Mouse (Mus musculus): ENCODE data around the gene Klf2. TPM values are rescaled to one million over a fixed set of nuclear protein-coding genes. Genes with fewer than 3 reads are reported as not detected.

Gene Klf2
- polyA plus RNA-seq, 1 experiment from 2014 or later = 65.3 TPM

DNA sequence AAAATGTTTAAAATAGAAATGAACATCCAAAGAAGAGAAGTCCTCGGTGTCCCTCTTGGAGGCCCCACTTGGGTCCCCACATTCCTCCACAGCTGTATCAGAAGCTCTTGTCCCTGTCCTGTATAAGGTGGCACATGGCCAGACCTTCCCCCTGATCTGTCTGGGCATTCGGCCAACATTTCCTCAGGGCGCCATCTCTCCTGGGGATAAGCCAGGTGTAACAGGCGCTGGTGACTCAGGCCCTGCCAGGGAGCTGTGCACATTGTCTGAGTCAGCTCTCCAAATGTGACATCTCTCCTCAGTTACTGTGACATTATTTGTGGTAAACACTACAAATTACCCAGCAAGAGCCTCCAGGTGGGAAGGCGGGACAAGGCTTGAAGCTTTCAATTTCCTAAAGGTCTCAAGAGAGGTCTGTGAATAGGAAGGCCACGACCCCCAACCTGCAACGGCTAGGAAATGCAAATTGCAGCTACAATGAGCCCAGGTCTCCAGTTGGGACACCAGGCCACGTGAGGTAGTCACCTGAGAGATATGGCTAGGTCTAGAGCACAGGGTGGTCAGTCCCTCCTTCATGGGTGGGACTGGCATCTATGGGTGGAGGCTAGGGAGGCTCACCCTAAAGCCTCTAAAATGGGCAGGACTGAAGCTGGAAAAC is 7.9 kb upstream of the Klf2 start:
- Histone ChIP-seq H3K9ac (replicated peaks; ENCODE audit: low read depth) (no peak overlapping the region), H3K9me3 (ENCODE audit: low read length) (no peaks in the 10 kb centered on the region), H3K4me2 (replicated peaks; ENCODE audit: low read depth, low read length) (no peak overlapping the region), H3K27me3 (replicated peaks; ENCODE audit: insufficient read depth, low read length) (no peaks in the 10 kb centered on the region), H3K4me1 (ENCODE audit: insufficient read depth, low read depth, low read length) (no peaks in the 10 kb centered on the region), H3K4me3 (ENCODE audit: low read depth, low read length) (no peak overlapping the region), H3K27ac (ENCODE audit: low read length) (no peak overlapping the region), H3K36me3 (ENCODE audit: insufficient read depth, low read length) (no peaks in the 10 kb centered on the region)
- 34% methylated on average over 8 of the region's 8 CpGs for WGBS
- ATAC-seq = peak; percentile 45
- peak; percentile 53 for DNase-seq (ENCODE audit: low spot score)
- no peak for TF ChIP-seq CTCF (IDR thresholded peaks at IDR 0.05)
- TF ChIP-seq EP300 (IDR thresholded peaks at IDR 0.05) = no peak

DNA sequence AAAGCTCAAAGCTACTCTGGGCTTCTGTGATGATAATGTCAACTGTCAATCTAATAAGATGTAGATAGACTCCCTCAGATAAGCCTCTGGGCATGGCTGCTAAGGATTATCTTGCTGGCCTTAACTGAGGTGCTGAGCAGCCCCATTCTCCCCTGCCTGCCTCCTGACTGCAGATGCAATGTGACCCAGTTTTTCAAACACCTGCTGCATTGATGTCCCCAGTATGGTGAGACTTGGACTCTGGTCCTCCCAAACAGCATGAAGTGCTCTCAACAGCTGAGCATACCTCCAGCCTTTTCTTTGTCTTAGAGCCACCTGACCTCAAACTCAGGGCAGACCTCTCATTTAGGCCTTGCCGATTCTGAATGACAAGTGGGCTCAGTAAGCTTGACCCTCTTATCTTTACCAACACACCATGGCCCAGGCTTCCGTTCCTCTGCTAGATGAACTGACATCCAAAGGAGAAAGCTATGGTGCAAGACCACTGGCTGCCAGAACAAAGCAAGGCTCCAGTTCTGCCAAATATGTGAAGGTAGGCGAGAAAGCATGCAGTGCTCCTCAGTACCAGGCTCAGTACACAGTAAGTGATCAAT is 5.8 kb upstream of the Klf2 start:
- DNase-seq (ENCODE audit: low spot score) (no peak), ATAC-seq (no peak)
- no peak for TF ChIP-seq EP300 (IDR thresholded peaks at IDR 0.05)
- no peak for TF ChIP-seq CTCF (IDR thresholded peaks at IDR 0.05)
- H3K4me2 ChIP-seq (replicated peaks; ENCODE audit: low read depth, low read length) = no peak overlapping the region
- H3K27me3 ChIP-seq (replicated peaks; ENCODE audit: insufficient read depth, low read length) = no peaks in the 10 kb centered on the region
- no peak overlapping the region for H3K4me3 ChIP-seq (ENCODE audit: low read depth, low read length)
- no peaks in the 10 kb centered on the region for H3K9me3 ChIP-seq (ENCODE audit: low read length)
- 50% methylated on average over 3 of the region's 3 CpGs for WGBS
- H3K4me1 ChIP-seq (ENCODE audit: insufficient read depth, low read depth, low read length) = 0 out of 2 replicates have a peak, but pooled peaks cover 3% of the 10 kb centered on the region
- no peaks in the 10 kb centered on the region for H3K36me3 ChIP-seq (ENCODE audit: insufficient read depth, low read length)
- no peak overlapping the region for H3K27ac ChIP-seq (ENCODE audit: low read length)
- H3K9ac ChIP-seq (replicated peaks; ENCODE audit: low read depth) = no peak overlapping the region

DNA sequence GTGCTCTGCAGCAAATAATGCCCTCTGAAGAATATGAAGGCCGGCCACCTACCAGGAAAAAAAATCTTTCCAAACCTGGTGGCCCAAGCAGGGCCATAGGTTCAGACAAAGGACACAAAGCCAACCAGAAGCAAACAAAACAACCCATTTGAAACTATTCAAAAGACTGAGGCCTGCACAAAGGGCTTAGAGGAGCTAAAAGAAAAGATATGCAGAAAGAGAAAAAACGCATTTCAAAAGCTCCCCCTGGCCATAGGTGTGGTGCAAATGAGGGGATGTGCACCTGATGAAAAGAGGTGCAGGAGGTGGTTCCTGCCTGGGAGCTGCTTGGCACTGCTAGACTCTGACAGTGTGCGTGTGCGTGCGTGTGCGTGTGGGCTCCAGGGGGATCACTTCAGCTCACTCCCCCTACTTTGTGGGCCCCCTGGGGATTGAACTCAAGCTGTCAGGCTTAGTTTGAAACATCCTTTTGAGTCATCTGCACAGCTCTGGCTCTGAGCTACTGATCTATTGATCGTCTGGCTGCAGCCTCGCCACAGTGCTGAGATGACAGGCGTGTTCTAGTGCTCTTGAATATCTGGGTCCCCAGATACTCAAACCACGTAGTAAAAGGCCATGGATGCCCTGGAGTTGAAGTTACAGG is 2.7 kb upstream of the Klf2 start:
- Histone ChIP-seq H3K9ac (replicated peaks; ENCODE audit: low read depth) (no peak overlapping the region), H3K9me3 (ENCODE audit: low read length) (no peaks in the 10 kb centered on the region), H3K36me3 (ENCODE audit: insufficient read depth, low read length) (0 out of 2 replicates have a peak, but pooled peaks cover 11% of the 10 kb centered on the region), H3K4me1 (ENCODE audit: insufficient read depth, low read depth, low read length) (0 out of 2 replicates have a peak, but pooled peaks cover 3% of the 10 kb centered on the region), H3K27me3 (replicated peaks; ENCODE audit: insufficient read depth, low read length) (0 out of 2 replicates have a peak, but pooled peaks cover 7% of the 10 kb centered on the region), H3K27ac (ENCODE audit: low read length) (no peak overlapping the region), H3K4me3 (ENCODE audit: low read depth, low read length) (no peak overlapping the region), H3K4me2 (replicated peaks; ENCODE audit: low read depth, low read length) (no peak overlapping the region)
- ATAC-seq (no peak), DNase-seq (ENCODE audit: low spot score) (no peak)
- no peak for TF ChIP-seq CTCF (IDR thresholded peaks at IDR 0.05)
- no peak for TF ChIP-seq EP300 (IDR thresholded peaks at IDR 0.05)
- WGBS = 66% methylated on average over 10 of the region's 10 CpGs

DNA sequence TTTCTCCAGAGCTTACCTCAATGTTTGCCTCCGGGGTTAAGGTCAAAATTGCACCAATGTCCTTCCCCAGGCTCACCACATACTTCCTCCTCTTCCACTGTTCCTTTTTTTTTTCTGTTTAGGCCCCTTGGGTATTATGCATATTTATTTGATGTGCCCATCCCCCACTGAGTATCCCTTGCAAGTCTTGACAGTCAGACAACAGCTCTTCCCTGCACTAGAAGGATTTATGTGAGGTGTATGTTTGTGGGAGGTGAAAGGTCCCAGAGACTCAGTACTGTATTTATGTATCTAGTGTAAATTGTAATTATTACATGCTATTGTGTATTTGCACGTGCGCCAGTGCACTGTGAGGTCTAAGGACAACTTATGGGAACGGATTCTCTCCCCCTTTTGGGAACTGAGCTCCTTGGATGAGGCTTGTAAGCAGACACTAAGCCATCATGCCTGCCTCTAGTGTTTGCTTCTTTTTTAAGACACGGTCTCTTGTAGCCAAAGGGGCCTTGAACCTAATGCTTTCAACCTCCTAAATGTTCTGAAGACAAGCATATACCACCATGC is 1.0 kb upstream of the Klf2 start:
- no peaks in the 10 kb centered on the region for H3K9me3 ChIP-seq (ENCODE audit: low read length)
- ATAC-seq = no peak
- peak; percentile 61 for DNase-seq (ENCODE audit: low spot score)
- 48% methylated on average over 5 of the region's 5 CpGs for WGBS
- 0 out of 2 replicates have a peak, but pooled peaks cover 7% of the 10 kb centered on the region for H3K27me3 ChIP-seq (replicated peaks; ENCODE audit: insufficient read depth, low read length)
- H3K27ac ChIP-seq (ENCODE audit: low read length) = peak overlapping the region; percentile 43; the same call in 1 of the 2 replicates
- H3K4me2 ChIP-seq (replicated peaks; ENCODE audit: low read depth, low read length) = no peak overlapping the region
- no peak overlapping the region for H3K9ac ChIP-seq (replicated peaks; ENCODE audit: low read depth)
- 0 out of 2 replicates have a peak, but pooled peaks cover 16% of the 10 kb centered on the region for H3K36me3 ChIP-seq (ENCODE audit: insufficient read depth, low read length)
- H3K4me3 ChIP-seq (ENCODE audit: low read depth, low read length) = no peak overlapping the region
- no peak for TF ChIP-seq EP300 (IDR thresholded peaks at IDR 0.05)
- no peak for TF ChIP-seq CTCF (IDR thresholded peaks at IDR 0.05)
- 0 out of 2 replicates have a peak, but pooled peaks cover 3% of the 10 kb centered on the region for H3K4me1 ChIP-seq (ENCODE audit: insufficient read depth, low read depth, low read length)

DNA sequence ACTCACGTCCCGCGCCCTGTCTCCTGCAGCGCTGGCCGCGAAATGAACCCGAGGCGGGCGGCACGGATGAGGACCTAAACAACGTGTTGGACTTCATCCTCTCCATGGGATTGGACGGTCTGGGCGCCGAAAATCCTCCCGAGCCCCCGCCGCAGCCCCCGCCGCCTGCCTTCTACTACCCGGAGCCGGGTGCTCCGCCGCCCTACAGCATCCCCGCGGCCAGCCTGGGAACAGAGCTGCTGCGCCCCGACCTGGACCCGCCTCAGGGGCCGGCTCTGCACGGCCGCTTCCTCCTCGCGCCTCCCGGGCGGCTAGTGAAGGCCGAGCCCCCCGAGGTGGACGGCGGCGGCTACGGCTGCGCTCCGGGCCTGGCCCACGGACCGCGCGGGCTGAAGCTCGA is 564 bp downstream of the Klf2 start:
- Histone ChIP-seq H3K9ac (replicated peaks; ENCODE audit: low read depth) (peak overlapping the region; percentile 77), H3K9me3 (ENCODE audit: low read length) (no peaks in the 10 kb centered on the region), H3K4me2 (replicated peaks; ENCODE audit: low read depth, low read length) (peak overlapping the region; percentile 82), H3K36me3 (ENCODE audit: insufficient read depth, low read length) (0 out of 2 replicates have a peak, but pooled peaks cover 16% of the 10 kb centered on the region), H3K27ac (ENCODE audit: low read length) (peak overlapping the region; percentile 93), H3K27me3 (replicated peaks; ENCODE audit: insufficient read depth, low read length) (0 out of 2 replicates have a peak, but pooled peaks cover 7% of the 10 kb centered on the region), H3K4me1 (ENCODE audit: insufficient read depth, low read depth, low read length) (0 out of 2 replicates have a peak, but pooled peaks cover 3% of the 10 kb centered on the region), H3K4me3 (ENCODE audit: low read depth, low read length) (peak overlapping the region; percentile 79)
- TF ChIP-seq EP300 (IDR thresholded peaks at IDR 0.05) = no peak
- no peak for TF ChIP-seq CTCF (IDR thresholded peaks at IDR 0.05)
- ATAC-seq (peak; percentile 11), DNase-seq (ENCODE audit: low spot score) (no peak)
- 4% methylated on average over 41 of the region's 48 CpGs for WGBS
